Mouse (Mus musculus): ENCODE data around the gene Faap100.

DNA sequence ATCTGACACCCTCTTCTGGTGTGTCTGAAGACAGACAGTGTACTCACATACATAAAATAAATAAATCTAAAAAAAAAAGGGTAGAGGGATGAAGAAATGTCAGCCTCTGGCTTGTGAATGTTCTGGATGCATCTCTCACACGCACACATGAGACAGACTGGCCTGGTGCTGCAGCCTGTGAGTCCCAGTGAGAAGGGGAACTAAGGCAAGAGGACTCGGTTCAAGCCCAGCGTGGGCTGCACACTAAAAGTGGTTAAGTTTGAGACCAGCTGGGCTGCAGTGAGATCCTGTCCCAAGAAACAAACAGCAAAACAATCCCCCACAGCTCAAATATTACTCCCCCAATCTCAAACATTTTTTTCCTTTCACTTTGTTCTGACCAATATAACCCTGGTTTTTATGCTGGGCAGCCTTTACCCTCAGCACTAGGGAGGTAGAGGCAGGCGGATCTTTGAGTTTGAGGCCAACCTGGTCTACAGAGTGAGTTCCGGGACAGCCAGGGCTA is 35.9 kb downstream of the Faap100 start:
- TF ChIP-seq CTCF (IDR thresholded peaks at IDR 0.05; ENCODE audit: low read depth): no peak
- TF ChIP-seq EP300 (optimal IDR thresholded peaks at IDR 0.05): no peak

Data from stomach, postnatal 0 days (tissue).